Mouse (Mus musculus) kidney, adult 11 months (tissue): Measurements from ENCODE around the gene Uhrf1bp1l.

Source experiments
- DNase-seq: peaks from one replicate; pipeline ENCODE4 v3.0.0; 2022

The Uhrf1bp1l gene

GRCm38 (mm10) chr10:89855251-89855875, 110.6 kb downstream of the Uhrf1bp1l start:
- DNase-seq, result no peak

- DNase-seq, result no peak
Observed at GRCm38 (mm10) chr10:89856286-89856685, 111.5 kb downstream of the Uhrf1bp1l start.

GRCm38 (mm10) chr10:89868211-89868610, 123.4 kb downstream of the Uhrf1bp1l start:
- no peak for DNase-seq

- no peak for DNase-seq
Observed at GRCm38 (mm10) chr10:89868836-89869235, 124.0 kb downstream of the Uhrf1bp1l start.
